Mouse (Mus musculus) lung, embryonic 14.5 days (tissue): ENCODE data around the gene Slc25a29. TPM values are rescaled to one million over a fixed set of nuclear protein-coding genes. Genes with fewer than 3 reads are reported as not detected.

Source experiments
- ATAC-seq: fragments of 200-750 bp; cut with Nextera tagmentation; 2 replicates; pipeline ENCODE4 v1.8.0; 2017; ENCODE audit warnings: mild to moderate bottlenecking, moderate TSS enrichment, moderate library complexity; ENCODE audit not compliant: insufficient read depth
- DNase-seq: peaks from one replicate; pipeline ENCODE4 v3.0.0-alpha.2; 2015
- H3K27ac ChIP-seq: fragments of 300-500 bp; sonication (generic); 2 replicates; pipeline ENCODE4 v1.5.1; 2014; ENCODE audit warnings: low read depth, mild to moderate bottlenecking, moderate library complexity
- H3K27me3 ChIP-seq: fragments of 300-500 bp; sonication (generic); 2 replicates; pipeline ENCODE4 v1.6.1; 2014; ENCODE audit warnings: low read length, control low read depth; ENCODE audit not compliant: insufficient read depth
- H3K36me3 ChIP-seq: fragments of 300-500 bp; sonication (generic); 2 replicates; pipeline ENCODE4 v1.6.1; 2014; ENCODE audit warnings: control low read depth; ENCODE audit not compliant: insufficient read depth
- H3K4me1 ChIP-seq: fragments of 300-500 bp; sonication (generic); 2 replicates; pipeline ENCODE4 v1.6.1; 2014; ENCODE audit warnings: antibody characterized with exemption, control low read depth; ENCODE audit not compliant: insufficient read depth
- H3K4me2 ChIP-seq: fragments of 300-500 bp; sonication (generic); 2 replicates; pipeline ENCODE4 v1.6.1; 2014; ENCODE audit warnings: mild to moderate bottlenecking
- H3K4me3 ChIP-seq: fragments of 300-500 bp; sonication (generic); 2 replicates; pipeline ENCODE4 v1.5.1; 2014; ENCODE audit warnings: low read depth, low read length
- H3K9ac ChIP-seq: fragments of 300-500 bp; sonication (generic); 2 replicates; pipeline ENCODE4 v1.6.1; 2014
- H3K9me3 ChIP-seq: fragments of 300-500 bp; sonication (generic); 2 replicates; pipeline ENCODE4 v1.6.1; 2016; ENCODE audit warnings: low read depth, low read length, control low read depth
- CTCF ChIP-seq: IDR thresholded peaks from 2 replicates; pipeline ENCODE4 v1.5.1; 2016; ENCODE audit warnings: antibody characterized with exemption, low read depth
- WGBS: fragments of 180-500 bp; shearing (Covaris S2); extraction: QIAGEN DNeasy Blood & Tissue Kit; methylation state at CpG from one replicate; pipeline ENCODE4 v1.1.7; 2014; 5-methylcytosine and 5-hydroxymethylcytosine counted together
- polyA plus RNA-seq: library from polyadenylated mRNA; unstranded; fragments of >200 nt; fragmentation: Nextera tagmentation; extraction: Ambion mirVana; gene quantifications from 2 replicates; pipeline ENCODE4 v1.2.1, GENCODE M21; 2014

Gene Slc25a29
- polyA plus RNA-seq, 1 experiment from 2014 or later = 8.7 TPM

DNA sequence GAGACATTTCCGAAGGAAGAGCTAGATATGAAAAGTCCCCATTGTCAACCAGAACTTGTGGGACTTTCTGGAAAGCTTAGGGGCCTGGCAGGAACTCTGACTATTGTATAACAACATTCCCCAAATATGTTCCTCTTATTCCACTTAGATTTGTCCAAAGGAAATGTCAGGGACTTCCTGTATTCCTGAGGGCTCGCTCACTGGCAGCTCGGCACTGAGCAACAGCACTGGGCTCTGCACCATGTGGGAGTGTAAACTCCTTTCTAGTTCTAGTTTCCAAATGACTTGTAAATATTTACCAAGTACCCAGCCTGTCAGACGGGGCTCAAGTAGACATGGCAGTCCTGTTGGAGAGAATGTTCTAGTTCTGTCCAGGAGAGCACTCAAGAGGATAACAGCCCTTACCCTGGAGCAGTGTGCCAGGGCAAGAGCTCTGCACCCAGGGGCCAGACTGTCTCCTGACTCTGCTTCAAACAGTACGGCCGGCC is 29.4 kb upstream of the Slc25a29 start:
- Histone ChIP-seq H3K27ac (no peak overlapping the region), H3K27me3 (no peaks in the 10 kb centered on the region), H3K9me3 (no peaks in the 10 kb centered on the region), H3K4me1 (no peaks in the 10 kb centered on the region), H3K36me3 (peaks cover 93% of the 10 kb centered on the region), H3K4me2 (no peak overlapping the region), H3K9ac (no peak overlapping the region), H3K4me3 (no peak overlapping the region)
- ATAC-seq = no peak
- TF ChIP-seq CTCF = no peak
- DNase-seq = no peak
- 63% methylated on average over 6 of the region's 6 CpGs for WGBS

- no peaks in the 10 kb centered on the region for H3K9me3 ChIP-seq
- no peak for ATAC-seq
- no peaks in the 10 kb centered on the region for H3K4me1 ChIP-seq
- H3K4me2 ChIP-seq = no peak overlapping the region
- WGBS = 78% methylated on average over 5 of the region's 5 CpGs
- H3K27ac ChIP-seq = no peak overlapping the region
- DNase-seq = no peak
- H3K4me3 ChIP-seq = no peak overlapping the region
- peaks cover 37% of the 10 kb centered on the region for H3K36me3 ChIP-seq
- H3K27me3 ChIP-seq = no peaks in the 10 kb centered on the region
- TF ChIP-seq CTCF = no peak
- H3K9ac ChIP-seq = no peak overlapping the region
These were observed 22.8 kb upstream of the Slc25a29 start for GRCm38 (mm10) chr12:108858486-108858885.

DNA sequence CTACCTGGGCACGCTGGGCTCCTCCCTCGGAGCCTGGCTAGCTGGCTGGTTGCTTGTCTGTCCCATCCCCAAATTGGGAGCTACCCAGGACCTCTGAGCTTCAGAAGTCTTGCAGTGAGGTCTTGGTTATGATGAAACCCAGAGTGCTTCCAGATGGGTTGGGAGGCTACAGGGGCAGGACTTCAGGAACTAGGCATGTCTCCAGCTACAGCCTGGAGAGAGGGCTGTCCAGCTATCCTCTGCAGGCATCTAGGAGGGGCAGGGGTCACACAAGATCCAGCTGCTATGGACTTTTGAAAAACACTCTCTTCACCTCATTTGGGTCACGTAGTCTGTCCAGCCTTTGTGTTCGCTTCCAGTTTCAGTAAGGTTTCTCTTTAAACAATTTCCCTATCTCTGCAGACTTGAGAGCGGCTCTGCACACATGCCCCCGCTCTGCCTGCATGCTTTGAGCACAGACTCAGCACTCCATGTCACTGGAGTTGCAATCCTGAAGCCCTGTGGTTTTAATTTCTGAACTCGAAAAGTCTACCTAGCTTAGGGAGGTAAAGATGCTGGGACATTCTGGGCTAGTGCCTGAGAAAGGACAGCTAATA is 22.0 kb upstream of the Slc25a29 start:
- ATAC-seq (peak; percentile 64; the same call in 1 of the 2 replicates), DNase-seq (peak; percentile 62)
- H3K27ac ChIP-seq = peak overlapping the region; percentile 11; the same call in 1 of the 2 replicates

DNA sequence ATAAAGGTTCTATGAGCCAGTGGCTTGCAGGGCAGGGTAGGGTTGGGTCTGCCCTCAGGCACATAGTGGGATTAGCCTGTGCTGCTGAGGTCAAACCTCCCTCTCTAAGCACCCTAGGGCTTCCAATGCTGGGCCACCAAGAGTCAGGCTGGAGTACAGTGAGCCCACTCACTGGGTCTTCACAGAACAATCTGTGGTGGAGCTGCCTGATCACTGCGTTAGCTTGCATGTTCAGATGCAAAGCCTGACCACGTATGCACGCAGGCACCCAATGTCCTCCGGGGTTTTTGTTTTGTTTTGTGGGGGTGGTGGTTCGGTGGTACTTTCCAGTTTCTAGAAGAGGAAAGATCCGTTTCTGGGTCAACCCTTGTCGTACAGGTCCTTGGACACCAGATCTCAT is 21.4 kb upstream of the Slc25a29 start:
- H3K4me1 ChIP-seq = no peaks in the 10 kb centered on the region
- WGBS = 83% methylated on average over 7 of the region's 7 CpGs
- no peak overlapping the region for H3K27ac ChIP-seq
- ATAC-seq (no peak), DNase-seq (no peak)
- H3K9me3 ChIP-seq = no peaks in the 10 kb centered on the region
- H3K27me3 ChIP-seq = no peaks in the 10 kb centered on the region
- H3K4me2 ChIP-seq = no peak overlapping the region
- TF ChIP-seq CTCF = no peak
- H3K9ac ChIP-seq = no peak overlapping the region
- H3K4me3 ChIP-seq = no peak overlapping the region
- H3K36me3 ChIP-seq = peaks cover 23% of the 10 kb centered on the region

More for the DNA sequence above, 22.0 kb upstream of the Slc25a29 start:
- Histone ChIP-seq H3K4me2 (no peak overlapping the region), H3K36me3 (peaks cover 29% of the 10 kb centered on the region), H3K9ac (peak overlapping the region; percentile 18; the same call in 1 of the 2 replicates), H3K4me3 (no peak overlapping the region), H3K27me3 (no peaks in the 10 kb centered on the region), H3K9me3 (no peaks in the 10 kb centered on the region), H3K4me1 (no peaks in the 10 kb centered on the region)
- 51% methylated on average over 7 of the region's 7 CpGs for WGBS
- no peak for TF ChIP-seq CTCF

- WGBS = 85% methylated on average over 8 of the region's 8 CpGs
- ATAC-seq = no peak
- H3K4me3 ChIP-seq = no peak overlapping the region
- TF ChIP-seq CTCF = no peak
- peaks cover 15% of the 10 kb centered on the region for H3K36me3 ChIP-seq
- H3K27me3 ChIP-seq = no peaks in the 10 kb centered on the region
- no peak for DNase-seq
- no peaks in the 10 kb centered on the region for H3K4me1 ChIP-seq
- H3K9ac ChIP-seq = no peak overlapping the region
- H3K9me3 ChIP-seq = no peaks in the 10 kb centered on the region
- no peak overlapping the region for H3K4me2 ChIP-seq
- H3K27ac ChIP-seq = no peak overlapping the region
These were observed 20.5 kb upstream of the Slc25a29 start for GRCm38 (mm10) chr12:108856186-108856585.

DNA sequence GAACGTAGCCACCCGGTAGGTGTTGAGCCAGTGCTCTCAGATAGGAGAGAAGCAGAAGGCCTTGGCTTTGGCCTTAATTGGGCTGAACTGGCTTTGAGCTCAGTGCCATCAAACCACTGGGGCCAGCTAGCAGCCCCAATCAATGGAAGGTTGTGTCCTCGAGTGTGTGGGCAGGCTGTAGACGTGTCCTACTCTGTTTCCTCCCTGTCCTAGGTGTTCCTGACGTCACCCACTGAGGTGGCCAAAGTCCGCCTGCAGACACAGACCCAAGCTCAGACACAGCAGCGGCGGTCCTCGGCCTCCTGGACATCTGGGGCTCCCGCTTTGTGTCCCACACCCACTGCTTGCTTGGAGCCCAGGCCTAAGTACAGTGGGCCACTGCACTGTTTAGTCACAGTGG is 19.4 kb upstream of the Slc25a29 start:
- no peaks in the 10 kb centered on the region for H3K27me3 ChIP-seq
- TF ChIP-seq CTCF = no peak
- no peak overlapping the region for H3K27ac ChIP-seq
- no peak overlapping the region for H3K4me2 ChIP-seq
- DNase-seq = no peak
- no peak overlapping the region for H3K9ac ChIP-seq
- H3K9me3 ChIP-seq = no peaks in the 10 kb centered on the region
- ATAC-seq = no peak
- 90% methylated on average over 10 of the region's 10 CpGs for WGBS
- 0 out of 2 replicates have a peak, but pooled peaks cover 4% of the 10 kb centered on the region for H3K36me3 ChIP-seq
- no peaks in the 10 kb centered on the region for H3K4me1 ChIP-seq
- H3K4me3 ChIP-seq = no peak overlapping the region

GRCm38 (mm10) chr12:108852822-108853221 is 17.1 kb upstream of the Slc25a29 start:
- TF ChIP-seq CTCF = no peak

More at GRCm38 (mm10) chr12:108852822-108853221, 17.1 kb upstream of the Slc25a29 start:
- Histone ChIP-seq H3K36me3 (no peaks in the 10 kb centered on the region), H3K9me3 (no peaks in the 10 kb centered on the region), H3K9ac (no peak overlapping the region), H3K4me1 (no peaks in the 10 kb centered on the region), H3K4me3 (no peak overlapping the region), H3K4me2 (no peak overlapping the region), H3K27me3 (no peaks in the 10 kb centered on the region), H3K27ac (no peak overlapping the region)
- ATAC-seq (no peak), DNase-seq (no peak)
- WGBS = 85% methylated on average over 8 of the region's 8 CpGs
